Mouse (Mus musculus) heart, embryonic 14.5 days (tissue): ENCODE data around the gene Nt5c2. TPM values are rescaled to one million over a fixed set of nuclear protein-coding genes. Genes with fewer than 3 reads are reported as not detected.
A peak's percentile ranks its signal among the peaks of the same experiment; 100 is the strongest.

Source experiments
- ATAC-seq: fragments of 200-750 bp; cut with Nextera tagmentation; 2 replicates; pipeline ENCODE4 v1.8.0; 2017; ENCODE audit warnings: low read depth, moderate TSS enrichment; ENCODE audit not compliant: insufficient number of reproducible peaks, insufficient read depth, low FRiP score
- H3K27ac ChIP-seq, 2 experiments: fragments of 200-500 bp in 1 of 2; fragments of 300-500 bp in 1 of 2; sonication (generic) in 1 of 2; replicated peaks in 1 of 2; 2 replicates each; pipeline ENCODE4 v1.5.1; 2012 to 2014; ENCODE audit warnings: low read depth in 2 of 2, low read length in 2 of 2, control low read depth in 1 of 2, mild to moderate bottlenecking in 1 of 2, mixed read lengths in 1 of 2; ENCODE audit not compliant: control insufficient read depth in 1 of 2, insufficient read depth in 1 of 2
- H3K27me3 ChIP-seq: fragments of 300-500 bp; sonication (generic); 2 replicates; pipeline ENCODE4 v1.6.1; 2014; ENCODE audit warnings: mild to moderate bottlenecking, low read length, control low read depth; ENCODE audit not compliant: control insufficient read depth, insufficient read depth
- H3K36me3 ChIP-seq: fragments of 300-500 bp; sonication (generic); 2 replicates; pipeline ENCODE4 v1.6.1; 2014; ENCODE audit warnings: mild to moderate bottlenecking, control low read depth, low read length, mixed read lengths; ENCODE audit not compliant: control insufficient read depth, insufficient read depth
- H3K4me1 ChIP-seq, 2 experiments: fragments of 200-500 bp in 1 of 2; fragments of 300-500 bp in 1 of 2; sonication (generic) in 1 of 2; 2 replicates each; pipeline ENCODE4 v1.6.1; 2012 to 2014; ENCODE audit warnings: low read length in 2 of 2, control low read depth in 1 of 2, mixed read lengths in 1 of 2; ENCODE audit not compliant: control insufficient read depth in 2 of 2, insufficient read depth in 2 of 2
- H3K4me2 ChIP-seq: fragments of 300-500 bp; sonication (generic); 2 replicates; pipeline ENCODE4 v1.6.1; 2014; ENCODE audit warnings: mild to moderate bottlenecking, low read length
- H3K4me3 ChIP-seq, 2 experiments: fragments of 200-500 bp in 1 of 2; fragments of 300-500 bp in 1 of 2; sonication (generic) in 1 of 2; 2 replicates each; pipeline ENCODE4 v1.5.1; 2012 to 2014; ENCODE audit warnings: low read length in 2 of 2, mild to moderate bottlenecking in 2 of 2, control low read depth in 1 of 2, low read depth in 1 of 2, moderate library complexity in 1 of 2; ENCODE audit not compliant: control insufficient read depth in 1 of 2, insufficient read depth in 1 of 2
- H3K9ac ChIP-seq: fragments of 300-500 bp; sonication (generic); 2 replicates; pipeline ENCODE4 v1.6.1; 2014; ENCODE audit warnings: mild to moderate bottlenecking, low read length
- H3K9me3 ChIP-seq: fragments of 300-500 bp; sonication (generic); 2 replicates; pipeline ENCODE4 v1.6.1; 2016; ENCODE audit warnings: low read length, control low read depth; ENCODE audit not compliant: control insufficient read depth
- WGBS: fragments of 180-500 bp; shearing (Covaris S2); extraction: QIAGEN DNeasy Blood & Tissue Kit; methylation state at CpG from one replicate; pipeline ENCODE4 v1.1.7; 2014; 5-methylcytosine and 5-hydroxymethylcytosine counted together
- polyA plus RNA-seq: library from polyadenylated mRNA; unstranded; fragments of >200 nt; fragmentation: Nextera tagmentation; extraction: Ambion mirVana; gene quantifications from 2 replicates; pipeline ENCODE4 v1.2.1, GENCODE M21; 2014

Gene Nt5c2
- polyA plus RNA-seq, 1 experiment from 2014 or later, result 126 TPM

DNA sequence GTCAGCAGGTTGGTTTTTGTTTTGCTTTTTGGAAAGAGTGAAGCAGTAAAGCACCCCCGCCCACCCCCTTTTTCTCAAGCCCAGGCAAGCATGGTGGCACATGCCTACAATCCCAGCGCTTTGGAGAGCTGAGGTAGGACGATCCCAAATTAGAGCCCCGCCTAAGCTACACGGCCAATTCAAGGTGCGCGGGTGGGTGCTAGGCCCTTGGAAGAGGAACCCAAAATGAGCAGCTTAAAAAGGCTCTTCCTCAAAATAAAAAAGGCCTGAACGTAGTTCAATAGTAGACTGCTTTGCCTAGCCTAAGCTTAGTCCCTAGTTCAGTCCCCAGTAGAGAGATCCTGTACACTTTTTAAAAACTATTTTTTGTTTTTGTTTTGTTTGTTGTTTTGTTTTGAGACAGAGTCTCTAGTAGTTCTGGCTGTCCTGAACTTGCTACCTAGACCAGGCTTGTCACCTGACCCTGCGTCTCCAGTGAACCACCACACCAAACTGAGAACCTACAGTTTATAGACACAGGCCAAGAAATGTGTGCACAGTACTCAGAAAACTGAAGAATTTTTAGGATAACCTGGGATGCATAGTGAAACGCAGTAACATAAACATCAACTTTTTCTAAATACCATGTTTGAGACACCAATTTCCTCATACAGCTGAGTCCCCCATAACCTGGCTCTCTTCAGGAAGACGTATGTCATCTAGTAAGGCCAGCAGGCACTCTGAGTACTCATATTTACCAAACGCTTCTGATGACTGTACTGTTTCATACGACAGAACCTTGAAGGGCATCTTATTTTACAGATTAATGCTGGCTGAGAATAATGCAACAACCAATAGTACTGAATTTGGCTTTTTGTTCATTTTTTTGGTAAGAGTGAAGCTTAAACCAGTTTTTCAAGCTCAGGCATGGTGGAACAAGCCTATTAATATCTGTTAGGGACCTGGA lies 54.6 kb downstream of the Nt5c2 start:
- 0 out of 2 replicates have a peak, but pooled peaks cover 8% of the 10 kb centered on the region for H3K36me3 ChIP-seq
- H3K4me2 ChIP-seq, result peak overlapping the region; percentile 87
- peak overlapping the region; percentile 98 for H3K9ac ChIP-seq
- H3K27me3 ChIP-seq, result no peaks in the 10 kb centered on the region
- H3K9me3 ChIP-seq, result no peaks in the 10 kb centered on the region
- H3K4me1 ChIP-seq, result peaks cover 5 to 56% of the 10 kb centered on the region in 2 experiments; a peak in 3 of 4 replicates
- peak overlapping the region; percentile 56 to 99 for H3K27ac ChIP-seq
- peak overlapping the region; percentile 60 to 77 for H3K4me3 ChIP-seq
- no peak for ATAC-seq
- 64% methylated on average over 13 of the region's 13 CpGs for WGBS

DNA sequence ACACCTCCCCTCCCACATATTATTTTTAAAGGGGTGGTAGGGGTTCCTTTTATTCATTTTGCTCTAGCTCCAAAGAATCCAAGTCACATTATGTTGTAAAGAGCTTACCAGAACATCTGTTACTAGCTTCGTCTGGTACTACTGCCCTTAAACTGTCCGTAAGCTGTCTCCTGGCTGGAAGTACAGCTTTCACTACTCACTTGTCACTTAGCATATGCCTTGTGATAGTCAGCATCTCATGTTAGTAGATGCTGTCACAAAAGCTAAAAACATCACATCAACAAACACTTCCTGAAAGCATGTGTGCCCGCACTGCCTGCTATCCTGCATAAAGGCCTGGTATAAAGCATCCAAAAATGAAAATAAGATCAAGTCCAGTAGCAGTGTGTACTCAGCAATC lies 55.4 kb downstream of the Nt5c2 start:
- Histone ChIP-seq H3K4me2 (peak overlapping the region; percentile 87), H3K27me3 (no peaks in the 10 kb centered on the region), H3K9ac (peak overlapping the region; percentile 98), H3K36me3 (0 out of 2 replicates have a peak, but pooled peaks cover 8% of the 10 kb centered on the region), H3K4me1 (peaks cover 5 to 53% of the 10 kb centered on the region in 2 experiments; a peak in 3 of 4 replicates), H3K9me3 (no peaks in the 10 kb centered on the region), H3K4me3 (peak overlapping the region in 1 of 2 experiments; percentile 77; a peak in 1 of 4 replicates), H3K27ac (peak overlapping the region; percentile 56 to 99)
- ATAC-seq, result no peak
- WGBS, result 26% methylated on average over 3 of the region's 3 CpGs

DNA sequence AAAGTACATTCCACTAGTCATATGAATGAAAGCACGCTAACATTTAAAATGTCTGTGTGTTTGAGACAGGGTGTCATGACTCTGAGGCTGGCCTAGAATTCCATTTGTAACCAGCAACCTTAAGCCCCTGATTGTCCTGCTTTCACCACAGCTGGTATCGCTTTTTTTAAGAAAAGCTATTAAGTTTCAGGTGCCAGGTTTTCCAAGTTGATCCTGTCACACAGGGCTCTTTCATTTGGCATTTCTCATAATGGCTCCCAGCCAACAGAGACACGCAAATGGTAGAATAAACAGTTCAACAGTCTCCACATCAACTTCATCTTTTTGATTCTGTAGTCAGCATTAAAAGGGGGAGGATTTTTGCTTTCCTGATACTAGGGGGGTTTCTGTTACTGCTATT lies 56.4 kb downstream of the Nt5c2 start:
- no peak overlapping the region for H3K9ac ChIP-seq
- peaks cover 5 to 56% of the 10 kb centered on the region in 2 experiments; a peak in 3 of 4 replicates for H3K4me1 ChIP-seq
- no peak overlapping the region for H3K4me2 ChIP-seq
- peak overlapping the region in 1 of 2 experiments; percentile 38; a peak in 1 of 4 replicates for H3K27ac ChIP-seq
- 72% methylated on average over 3 of the region's 3 CpGs for WGBS
- ATAC-seq, result no peak
- H3K27me3 ChIP-seq, result no peaks in the 10 kb centered on the region
- H3K36me3 ChIP-seq, result 0 out of 2 replicates have a peak, but pooled peaks cover 8% of the 10 kb centered on the region
- H3K9me3 ChIP-seq, result no peaks in the 10 kb centered on the region
- no peak overlapping the region for H3K4me3 ChIP-seq

DNA sequence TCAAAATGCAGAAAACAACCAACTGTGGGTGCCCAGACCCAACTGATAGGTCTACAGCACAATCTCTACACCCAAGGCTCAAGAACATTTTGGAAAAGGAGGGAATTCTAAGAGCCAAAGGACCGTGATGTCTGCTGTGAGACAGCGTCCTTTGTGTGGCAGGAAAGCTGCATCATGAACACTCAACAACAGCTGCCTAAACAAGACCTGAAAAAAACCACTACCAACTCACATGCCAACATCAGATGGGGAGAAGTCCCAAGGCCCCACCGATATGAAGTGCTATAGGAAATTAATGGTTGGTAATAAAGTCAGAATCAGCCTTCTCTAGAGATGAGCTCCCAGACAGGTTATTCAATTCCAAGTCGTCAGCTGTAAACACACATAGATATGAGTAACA lies 57.0 kb downstream of the Nt5c2 start:
- no peaks in the 10 kb centered on the region for H3K27me3 ChIP-seq
- H3K4me1 ChIP-seq, result peaks cover 5 to 56% of the 10 kb centered on the region in 2 experiments; a peak in 3 of 4 replicates
- WGBS, result 75% methylated on average over 4 of the region's 4 CpGs

DNA sequence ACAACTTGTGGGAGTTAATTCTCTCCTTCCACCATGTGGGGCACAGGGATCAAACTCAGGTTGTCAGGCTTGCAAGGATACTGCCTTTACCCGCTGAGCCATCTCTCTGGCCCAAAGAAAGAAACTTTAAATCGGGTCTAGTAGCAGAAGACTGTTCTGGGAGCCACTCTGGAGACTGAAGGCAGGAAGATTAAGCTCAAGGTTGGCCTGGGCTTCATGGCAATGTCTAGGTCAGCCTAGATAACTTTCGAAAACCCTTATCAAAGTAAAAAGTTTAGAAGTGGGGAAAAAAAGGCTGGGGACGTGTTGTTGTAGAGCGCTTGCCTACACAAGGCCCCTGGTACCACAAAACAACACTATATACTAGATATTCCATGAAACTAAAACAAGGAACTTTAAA lies 58.0 kb downstream of the Nt5c2 start:
- Histone ChIP-seq H3K36me3 (peaks cover 14% of the 10 kb centered on the region; the same call in 1 of the 2 replicates), H3K4me3 (no peak overlapping the region), H3K27ac (no peak overlapping the region), H3K27me3 (no peaks in the 10 kb centered on the region), H3K9ac (no peak overlapping the region), H3K4me2 (no peak overlapping the region), H3K4me1 (peaks cover 5 to 55% of the 10 kb centered on the region in 2 experiments; a peak in 3 of 4 replicates), H3K9me3 (no peaks in the 10 kb centered on the region)
- ATAC-seq, result no peak
- 73% methylated on average over 5 of the region's 5 CpGs for WGBS

More for the DNA sequence above, 57.0 kb downstream of the Nt5c2 start:
- ATAC-seq, result no peak
- Histone ChIP-seq H3K9me3 (no peaks in the 10 kb centered on the region), H3K4me3 (no peak overlapping the region), H3K36me3 (peaks cover 11% of the 10 kb centered on the region; the same call in 1 of the 2 replicates), H3K27ac (no peak overlapping the region), H3K9ac (no peak overlapping the region), H3K4me2 (no peak overlapping the region)

DNA sequence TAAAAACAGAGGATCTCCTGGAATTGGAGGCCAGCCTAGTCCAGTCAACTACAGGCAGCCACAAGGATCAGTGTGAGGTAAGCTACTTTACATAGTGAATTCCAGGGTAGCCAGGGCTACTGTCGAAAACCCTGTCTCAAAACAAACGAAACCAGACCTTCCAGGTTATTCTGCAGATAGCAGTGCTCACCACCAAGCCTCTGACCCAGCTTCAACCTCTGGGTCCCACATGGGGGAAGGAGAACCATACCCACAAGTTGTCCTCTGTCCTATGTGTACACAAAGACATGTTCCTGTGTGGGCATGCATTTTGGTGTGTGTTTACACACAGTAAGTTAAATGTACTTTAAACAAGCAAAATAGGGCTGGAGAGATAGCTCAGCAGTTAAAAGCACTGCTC lies 58.5 kb downstream of the Nt5c2 start:
- peaks cover 14% of the 10 kb centered on the region; the same call in 1 of the 2 replicates for H3K36me3 ChIP-seq
- H3K9me3 ChIP-seq, result no peaks in the 10 kb centered on the region
- no peak overlapping the region for H3K27ac ChIP-seq
- H3K4me3 ChIP-seq, result no peak overlapping the region
- 41% methylated on average over 2 of the region's 2 CpGs for WGBS
- ATAC-seq, result no peak
- H3K4me2 ChIP-seq, result no peak overlapping the region
- no peak overlapping the region for H3K9ac ChIP-seq
- H3K4me1 ChIP-seq, result peaks cover 5 to 55% of the 10 kb centered on the region in 2 experiments; a peak in 3 of 4 replicates
- no peaks in the 10 kb centered on the region for H3K27me3 ChIP-seq

DNA sequence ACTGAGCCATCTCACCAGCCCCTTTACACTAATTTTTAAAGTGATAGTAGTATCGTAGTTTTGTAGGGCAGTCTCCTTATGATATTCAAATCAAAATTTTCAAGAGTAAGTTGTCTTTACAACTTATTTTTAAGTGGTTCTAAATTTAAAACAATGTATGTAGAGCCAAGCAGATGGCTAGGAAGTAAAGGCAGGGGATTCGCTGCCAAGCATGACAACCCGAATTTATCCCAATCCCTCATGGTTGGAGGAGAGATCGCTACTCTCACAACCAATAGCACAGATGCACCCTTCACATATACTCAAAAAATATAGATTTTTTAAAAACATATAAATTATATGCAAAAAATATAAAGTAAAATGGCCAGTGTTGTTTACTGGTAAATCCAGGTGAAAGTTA lies 59.3 kb downstream of the Nt5c2 start:
- Histone ChIP-seq H3K4me3 (no peak overlapping the region), H3K9me3 (no peaks in the 10 kb centered on the region), H3K27me3 (no peaks in the 10 kb centered on the region), H3K27ac (no peak overlapping the region), H3K4me2 (no peak overlapping the region), H3K36me3 (peaks cover 19% of the 10 kb centered on the region), H3K9ac (no peak overlapping the region), H3K4me1 (peaks cover 5 to 51% of the 10 kb centered on the region in 2 experiments; a peak in 3 of 4 replicates)
- WGBS, result 95% methylated on average over 4 of the region's 4 CpGs
- ATAC-seq, result no peak
